Mouse (Mus musculus) bone marrow, adult 2 months (tissue): ENCODE data around the gene Dhx40. TPM values are rescaled to one million over a fixed set of nuclear protein-coding genes. Genes with fewer than 3 reads are reported as not detected.

Experiments
- H3K27ac ChIP-seq: fragments of 200-500 bp; 2 replicates; pipeline ENCODE4 v1.5.1; 2012; ENCODE audit warnings: low read depth, mild to moderate bottlenecking, control low read depth, inconsistent platforms, low read length; ENCODE audit not compliant: control insufficient read depth, poor library complexity, insufficient read depth
- H3K4me1 ChIP-seq: fragments of 200-500 bp; 2 replicates; pipeline ENCODE4 v1.6.1; 2011; ENCODE audit warnings: low read length; ENCODE audit not compliant: control insufficient read depth, insufficient read depth
- H3K4me3 ChIP-seq: fragments of 200-500 bp; replicated peaks from 2 replicates; pipeline ENCODE3; 2011; ENCODE audit warnings: mild to moderate bottlenecking, low read depth, low read length, control low read depth; ENCODE audit not compliant: control insufficient read depth
- CTCF ChIP-seq: fragments of 200-500 bp; IDR thresholded peaks from 2 replicates; pipeline ENCODE4 v1.5.1; 2011; ENCODE audit warnings: low read length, control low read depth; ENCODE audit not compliant: control insufficient read depth, insufficient read depth
- POLR2A ChIP-seq: fragments of 200-500 bp; IDR thresholded peaks from 2 replicates; pipeline ENCODE4 v1.6.1; 2011; ENCODE audit warnings: low read depth, mild to moderate bottlenecking, control low read depth, low read length, borderline replicate concordance; ENCODE audit not compliant: control insufficient read depth
- WGBS: fragments of 180-500 bp; shearing (Covaris S2); methylation state at CpG from one replicate; pipeline ENCODE4 v1.1.7; 2018; 5-methylcytosine and 5-hydroxymethylcytosine counted together
- polyA plus RNA-seq: library from polyadenylated mRNA; stranded (reverse); fragments of >200 nt; gene quantifications from 2 replicates; pipeline ENCODE4 v1.2.4, GENCODE M21; 2011; ENCODE audit warnings: low replicate concordance; ENCODE audit not compliant: missing spikeins, insufficient read depth, insufficient read length

Gene Dhx40
- polyA plus RNA-seq, 1 experiment, result 18.2 TPM

- TF ChIP-seq POLR2A, result no peak
- no peak for TF ChIP-seq CTCF
- Histone ChIP-seq H3K4me3 (no peak overlapping the region), H3K4me1 (no peaks in the 10 kb centered on the region), H3K27ac (no peak overlapping the region)
Observed at GRCm38 (mm10) chr11:86760357-86760756, 47.2 kb downstream of the Dhx40 start.

GRCm38 (mm10) chr11:86759886-86760285, 47.7 kb downstream of the Dhx40 start:
- no peaks in the 10 kb centered on the region for H3K4me1 ChIP-seq
- 69% methylated on average over 2 of the region's 2 CpGs for WGBS
- no peak overlapping the region for H3K4me3 ChIP-seq
- no peak overlapping the region for H3K27ac ChIP-seq
- no peak for TF ChIP-seq CTCF
- no peak for TF ChIP-seq POLR2A

GRCm38 (mm10) chr11:86759226-86759625, 48.3 kb downstream of the Dhx40 start:
- H3K4me1 ChIP-seq, result no peaks in the 10 kb centered on the region
- TF ChIP-seq CTCF, result no peak
- TF ChIP-seq POLR2A, result no peak
- WGBS, result 63% methylated on average over 1 of the region's 1 CpGs
- no peak overlapping the region for H3K27ac ChIP-seq
- no peak overlapping the region for H3K4me3 ChIP-seq

GRCm38 (mm10) chr11:86758559-86758958, 49.0 kb downstream of the Dhx40 start:
- WGBS, result 2% methylated on average over 6 of the region's 6 CpGs

GRCm38 (mm10) chr11:86757480-86758371, 49.8 kb downstream of the Dhx40 start, which contains the start of gene Cltc:
Gene Cltc (minus strand): TSS chr11:86757565.
- under 1% methylated on average over 73 of the region's 73 CpGs for WGBS
- TF ChIP-seq POLR2A (peak; percentile 89), CTCF (peak; percentile 33; the same call in 1 of the 2 replicates)
- Histone ChIP-seq H3K27ac (peak within 1 kb of the TSS; percentile 98), H3K4me3 (peak within 1 kb of the TSS; percentile 90), H3K4me1 (no peaks in the 10 kb centered on the region)

More at GRCm38 (mm10) chr11:86758559-86758958, 49.0 kb downstream of the Dhx40 start:
- Histone ChIP-seq H3K4me1 (no peaks in the 10 kb centered on the region), H3K27ac (peak overlapping the region; percentile 98), H3K4me3 (peak overlapping the region; percentile 90)
- no peak for TF ChIP-seq POLR2A
- TF ChIP-seq CTCF, result no peak

- peak overlapping the region; percentile 90 for H3K4me3 ChIP-seq
- no peak for TF ChIP-seq POLR2A
- WGBS, result under 1% methylated on average over 18 of the region's 18 CpGs
- H3K4me1 ChIP-seq, result no peaks in the 10 kb centered on the region
- H3K27ac ChIP-seq, result peak overlapping the region; percentile 98
Observed at GRCm38 (mm10) chr11:86757142-86757479, 50.4 kb downstream of the Dhx40 start.

GRCm38 (mm10) chr11:86756156-86757141, 51.1 kb downstream of the Dhx40 start:
- TF ChIP-seq CTCF (no peak), POLR2A (no peak)
- H3K27ac ChIP-seq, result peak overlapping the region; percentile 98
- no peaks in the 10 kb centered on the region for H3K4me1 ChIP-seq
- H3K4me3 ChIP-seq, result peak overlapping the region; percentile 90
- WGBS, result 2% methylated on average over 31 of the region's 31 CpGs

GRCm38 (mm10) chr11:86752404-86752803, 55.1 kb downstream of the Dhx40 start:
- H3K27ac ChIP-seq, result no peak overlapping the region
- no peak for TF ChIP-seq CTCF
- TF ChIP-seq POLR2A, result no peak
- H3K4me3 ChIP-seq, result no peak overlapping the region
- peaks cover under 1% of the 10 kb centered on the region for H3K4me1 ChIP-seq
